Mouse (Mus musculus) olfactory bulb, adult 2 months (tissue): ENCODE results near the gene Fam189a2. TPM values are rescaled to one million over a fixed set of nuclear protein-coding genes. Genes with fewer than 3 reads are reported as not detected.

ENCODE experiments used
- H3K27ac ChIP-seq: fragments of 200-500 bp; 2 replicates; pipeline ENCODE4 v1.5.1; 2012; ENCODE audit warnings: low read depth, low read length; ENCODE audit not compliant: insufficient read depth
- H3K4me1 ChIP-seq: fragments of 200-500 bp; 2 replicates; pipeline ENCODE4 v1.6.1; 2012; ENCODE audit warnings: low read length; ENCODE audit not compliant: control insufficient read depth, insufficient read depth
- H3K4me3 ChIP-seq: fragments of 200-500 bp; 2 replicates; pipeline ENCODE4 v1.5.1; 2012; ENCODE audit warnings: mild to moderate bottlenecking, low read depth, low read length, moderate library complexity; ENCODE audit not compliant: insufficient read depth
- CTCF ChIP-seq: fragments of 200-500 bp; IDR thresholded peaks from 2 replicates; pipeline ENCODE4 v1.5.1; 2012; ENCODE audit warnings: low read depth, mild to moderate bottlenecking, low read length, moderate library complexity; ENCODE audit not compliant: insufficient read depth
- POLR2A ChIP-seq: fragments of 200-500 bp; IDR thresholded peaks from 2 replicates; pipeline ENCODE4 v1.6.1; 2012; ENCODE audit warnings: mild to moderate bottlenecking, low read depth, low read length, moderate library complexity; ENCODE audit not compliant: insufficient read depth
- WGBS: fragments of 180-500 bp; shearing (Covaris S2); methylation state at CpG from one replicate; pipeline ENCODE4 v1.1.7; 2018; 5-methylcytosine and 5-hydroxymethylcytosine counted together
- polyA plus RNA-seq: library from polyadenylated mRNA; stranded (reverse); fragments of >200 nt; gene quantifications from 2 replicates; pipeline ENCODE4 v1.2.4, GENCODE M21; 2012; ENCODE audit warnings: low replicate concordance; ENCODE audit not compliant: missing spikeins, insufficient read depth, insufficient read length

The Fam189a2 gene
- polyA plus RNA-seq, 1 experiment, result not detected

GRCm38 (mm10) chr19:24056880-24057279 lies 26.1 kb upstream of the Fam189a2 start:
- 98% methylated on average over 1 of the region's 1 CpGs for WGBS

GRCm38 (mm10) chr19:24054904-24055303 lies 24.1 kb upstream of the Fam189a2 start:
- H3K27ac ChIP-seq, result no peak overlapping the region
- TF ChIP-seq POLR2A, result no peak
- TF ChIP-seq CTCF, result no peak
- no peaks in the 10 kb centered on the region for H3K4me1 ChIP-seq
- WGBS, result 51% methylated on average over 2 of the region's 2 CpGs
- no peak overlapping the region for H3K4me3 ChIP-seq

More at GRCm38 (mm10) chr19:24056880-24057279, 26.1 kb upstream of the Fam189a2 start:
- Histone ChIP-seq H3K4me3 (no peak overlapping the region), H3K4me1 (no peaks in the 10 kb centered on the region), H3K27ac (no peak overlapping the region)
- TF ChIP-seq CTCF, result no peak
- no peak for TF ChIP-seq POLR2A

- no peak overlapping the region for H3K4me3 ChIP-seq
- no peaks in the 10 kb centered on the region for H3K4me1 ChIP-seq
- WGBS, result 86% methylated on average over 5 of the region's 5 CpGs
- no peak for TF ChIP-seq CTCF
- no peak for TF ChIP-seq POLR2A
- H3K27ac ChIP-seq, result no peak overlapping the region
Observed at GRCm38 (mm10) chr19:24054265-24054664, 23.4 kb upstream of the Fam189a2 start.

GRCm38 (mm10) chr19:24050514-24050913 lies 19.7 kb upstream of the Fam189a2 start:
- no peak overlapping the region for H3K4me3 ChIP-seq
- 82% methylated on average over 2 of the region's 2 CpGs for WGBS
- H3K27ac ChIP-seq, result no peak overlapping the region
- no peaks in the 10 kb centered on the region for H3K4me1 ChIP-seq
- no peak for TF ChIP-seq POLR2A
- no peak for TF ChIP-seq CTCF

- Histone ChIP-seq H3K27ac (no peak overlapping the region), H3K4me3 (no peak overlapping the region), H3K4me1 (no peaks in the 10 kb centered on the region)
- WGBS, result 93% methylated on average over 3 of the region's 3 CpGs
- TF ChIP-seq POLR2A (no peak), CTCF (no peak)
Observed at GRCm38 (mm10) chr19:24049329-24049728, 18.5 kb upstream of the Fam189a2 start.

- 96% methylated on average over 10 of the region's 10 CpGs for WGBS
- TF ChIP-seq POLR2A (no peak), CTCF (no peak)
- no peak overlapping the region for H3K4me3 ChIP-seq
- H3K27ac ChIP-seq, result no peak overlapping the region
- no peaks in the 10 kb centered on the region for H3K4me1 ChIP-seq
Observed at GRCm38 (mm10) chr19:24046395-24046993, 15.7 kb upstream of the Fam189a2 start.

- TF ChIP-seq CTCF, result no peak
- TF ChIP-seq POLR2A, result no peak
- WGBS, result 95% methylated on average over 2 of the region's 2 CpGs
- no peaks in the 10 kb centered on the region for H3K4me1 ChIP-seq
- H3K27ac ChIP-seq, result no peak overlapping the region
- H3K4me3 ChIP-seq, result no peak overlapping the region
Observed at GRCm38 (mm10) chr19:24042387-24042786, 11.6 kb upstream of the Fam189a2 start.

GRCm38 (mm10) chr19:24039061-24039853 lies 8.4 kb upstream of the Fam189a2 start:
- no peaks in the 10 kb centered on the region for H3K4me1 ChIP-seq
- TF ChIP-seq POLR2A, result no peak
- TF ChIP-seq CTCF, result no peak
- no peak overlapping the region for H3K4me3 ChIP-seq
- WGBS, result 68% methylated on average over 14 of the region's 14 CpGs
- H3K27ac ChIP-seq, result no peak overlapping the region

- WGBS, result 52% methylated on average over 3 of the region's 3 CpGs
- TF ChIP-seq CTCF (no peak), POLR2A (no peak)
- H3K4me1 ChIP-seq, result peaks cover 13% of the 10 kb centered on the region
- no peak overlapping the region for H3K4me3 ChIP-seq
- H3K27ac ChIP-seq, result no peak overlapping the region
Observed at GRCm38 (mm10) chr19:24034367-24034766, 3.5 kb upstream of the Fam189a2 start.
